Mouse (Mus musculus) CD8-positive naive resting alpha-beta T cell, adult 57 days (primary cell): ENCODE data around the gene Hist1h4j. TPM values are rescaled to one million over a fixed set of nuclear protein-coding genes. Genes with fewer than 3 reads are reported as not detected.

Experiments
- total RNA-seq: library from RNA; stranded (reverse); gene quantifications from one replicate; pipeline ENCODE4 v1.2.4, GENCODE M21; 2023

Gene Hist1h4j
- total RNA-seq: 10.9 TPM

DNA sequence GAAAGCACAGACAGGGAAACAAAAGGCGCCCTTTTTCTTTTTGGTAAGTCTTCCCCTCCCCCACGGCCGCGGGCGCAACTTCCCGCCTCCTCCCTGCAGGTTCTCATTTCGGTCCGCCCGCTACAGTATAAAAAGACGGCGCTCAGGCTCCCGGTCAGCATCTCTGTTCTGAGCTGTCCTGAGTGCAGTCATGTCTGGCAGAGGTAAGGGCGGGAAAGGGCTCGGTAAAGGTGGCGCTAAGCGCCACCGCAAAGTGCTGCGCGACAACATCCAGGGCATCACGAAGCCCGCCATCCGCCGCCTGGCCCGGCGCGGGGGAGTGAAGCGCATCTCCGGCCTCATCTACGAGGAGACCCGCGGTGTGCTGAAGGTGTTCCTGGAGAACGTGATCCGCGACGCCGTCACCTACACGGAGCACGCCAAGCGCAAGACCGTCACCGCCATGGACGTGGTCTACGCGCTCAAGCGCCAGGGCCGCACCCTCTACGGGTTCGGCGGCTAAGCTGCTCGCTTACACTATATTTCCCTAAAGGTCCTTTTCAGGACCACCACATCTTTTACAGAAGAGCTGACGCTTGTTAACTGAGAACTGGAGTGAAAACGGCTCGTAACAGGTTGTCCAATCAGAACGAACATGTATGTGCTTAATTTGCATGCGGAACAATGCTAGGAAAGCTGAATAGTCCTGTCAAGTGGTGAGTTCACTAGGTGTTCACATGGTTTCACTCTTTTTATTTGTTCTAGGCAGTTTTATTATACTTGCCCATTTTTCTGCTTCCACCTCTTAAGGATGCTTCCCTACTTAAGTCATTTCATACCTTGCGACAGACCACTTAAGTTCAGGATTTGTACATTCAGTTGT lies at the start of gene Hist1h4j:
Hist1h4j (plus strand) TSS at position 159 of the 862 bp plus-strand sequence.

DNA sequence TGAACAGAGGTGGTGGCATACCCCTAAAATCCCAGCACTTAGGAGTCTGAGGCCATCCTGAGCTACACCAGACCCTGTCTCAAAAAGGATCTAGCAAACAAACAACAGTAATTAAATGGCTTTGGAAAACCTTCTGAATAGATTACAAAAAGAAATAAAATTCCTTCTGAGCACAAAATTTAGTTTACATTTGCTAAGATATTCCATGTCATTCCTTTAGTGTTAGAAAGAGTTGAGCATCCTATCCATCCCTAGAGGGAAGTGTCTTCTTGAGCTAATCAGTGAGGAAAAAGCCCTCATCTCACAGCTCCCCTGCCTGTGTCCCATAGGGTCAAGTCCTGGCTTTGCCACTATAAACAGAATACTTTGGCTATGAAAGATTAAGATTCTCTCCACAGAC lies 37.1 kb upstream of the Hist1h4j start, which contains the start of gene Olfr1359:
Olfr1359 (plus strand) TSS at position 301 of the 400 bp plus-strand sequence.

DNA sequence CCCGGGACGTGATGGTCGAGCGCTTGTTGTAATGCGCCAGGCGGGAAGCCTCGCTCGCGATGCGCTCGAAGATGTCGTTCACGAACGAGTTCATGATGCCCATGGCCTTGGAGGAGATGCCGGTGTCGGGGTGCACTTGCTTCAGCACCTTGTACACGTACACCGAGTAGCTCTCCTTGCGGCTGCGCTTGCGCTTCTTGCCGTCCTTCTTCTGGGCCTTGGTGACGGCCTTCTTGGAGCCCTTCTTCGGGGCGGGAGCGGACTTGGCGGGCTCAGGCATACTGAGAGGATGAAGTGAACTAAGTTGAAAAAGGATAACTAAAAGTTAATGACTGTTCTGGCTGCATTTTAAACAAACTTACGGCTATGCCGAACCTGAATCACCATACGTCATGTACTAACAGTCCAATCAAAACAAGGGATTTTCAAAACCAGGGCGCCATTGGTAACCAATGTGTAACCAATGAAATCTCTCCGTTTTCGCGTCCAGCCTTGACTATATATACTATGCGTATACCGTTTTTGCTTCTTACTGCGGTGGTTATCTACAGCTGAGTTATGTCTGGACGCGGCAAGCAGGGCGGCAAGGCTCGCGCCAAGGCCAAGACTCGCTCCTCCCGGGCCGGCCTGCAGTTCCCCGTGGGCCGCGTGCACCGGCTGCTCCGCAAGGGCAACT lies 18.9 kb upstream of the Hist1h4j start, which contains the start of the genes Hist1h2bl and Hist1h2ai:
Hist1h2bl (minus strand) TSS at position 280 of the 676 bp plus-strand sequence.
Hist1h2ai (plus strand) TSS at position 559 of the 676 bp plus-strand sequence.

DNA sequence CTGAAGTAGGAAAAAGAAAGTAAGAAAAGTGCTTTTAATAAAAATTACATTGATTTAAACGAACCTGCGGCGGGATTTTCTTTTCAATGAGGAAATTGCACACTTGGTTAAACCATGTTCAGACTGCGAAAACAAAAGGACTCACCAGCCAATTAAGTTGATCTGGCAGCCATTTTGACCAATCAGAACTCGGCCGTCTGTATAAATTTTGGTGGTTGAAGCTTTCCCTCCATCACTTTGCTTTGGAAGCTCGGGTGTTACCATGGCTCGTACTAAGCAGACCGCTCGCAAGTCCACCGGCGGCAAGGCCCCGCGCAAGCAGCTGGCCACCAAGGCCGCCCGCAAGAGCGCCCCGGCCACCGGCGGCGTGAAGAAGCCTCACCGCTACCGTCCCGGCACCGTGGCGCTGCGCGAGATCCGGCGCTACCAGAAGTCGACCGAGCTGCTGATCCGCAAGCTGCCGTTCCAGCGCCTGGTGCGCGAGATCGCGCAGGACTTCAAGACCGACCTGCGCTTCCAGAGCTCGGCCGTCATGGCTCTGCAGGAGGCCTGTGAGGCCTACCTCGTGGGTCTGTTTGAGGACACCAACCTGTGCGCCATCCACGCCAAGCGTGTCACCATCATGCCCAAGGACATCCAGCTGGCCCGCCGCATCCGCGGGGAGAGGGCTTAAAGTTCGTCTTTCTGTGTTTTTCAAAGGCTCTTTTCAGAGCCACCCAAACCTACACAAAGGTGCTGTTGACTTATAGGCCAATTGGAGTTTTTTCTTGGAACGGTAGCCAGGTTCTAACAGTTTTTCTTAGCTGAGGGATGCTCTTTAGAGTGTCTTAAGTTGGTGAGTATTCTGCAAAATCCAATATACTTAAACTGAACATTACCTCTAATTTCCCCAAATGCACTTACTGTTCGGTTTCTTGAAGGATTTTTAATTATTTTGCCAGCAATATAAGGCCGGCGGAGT lies 17.2 kb upstream of the Hist1h4j start, which contains the start of gene Hist1h3h:
Hist1h3h (plus strand) TSS at position 263 of the 961 bp plus-strand sequence.

DNA sequence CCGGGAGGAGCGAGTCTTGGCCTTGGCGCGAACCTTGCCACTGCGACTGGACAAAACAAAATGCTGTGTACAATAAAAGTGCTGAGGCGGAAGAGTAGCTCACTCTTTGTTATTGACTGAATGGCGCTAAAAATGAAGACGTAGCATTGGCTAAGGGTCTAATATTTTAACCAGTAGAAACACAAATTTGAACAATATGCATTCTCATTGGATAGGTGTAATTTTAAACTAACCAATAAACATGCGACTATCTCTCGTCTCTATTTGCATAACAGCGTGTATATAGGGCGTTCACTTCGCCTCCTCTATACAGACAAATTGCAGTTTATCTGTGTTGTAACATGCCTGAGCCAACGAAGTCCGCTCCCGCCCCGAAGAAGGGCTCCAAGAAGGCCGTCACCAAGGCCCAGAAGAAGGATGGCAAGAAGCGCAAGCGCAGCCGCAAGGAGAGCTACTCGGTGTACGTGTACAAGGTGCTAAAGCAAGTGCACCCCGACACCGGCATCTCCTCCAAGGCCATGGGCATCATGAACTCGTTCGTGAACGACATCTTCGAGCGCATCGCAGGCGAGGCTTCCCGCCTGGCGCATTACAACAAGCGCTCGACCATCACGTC lies 13.0 kb upstream of the Hist1h4j start, which contains the start of gene Hist1h2bm:
Hist1h2bm (plus strand) TSS at position 288 of the 616 bp plus-strand sequence.

DNA sequence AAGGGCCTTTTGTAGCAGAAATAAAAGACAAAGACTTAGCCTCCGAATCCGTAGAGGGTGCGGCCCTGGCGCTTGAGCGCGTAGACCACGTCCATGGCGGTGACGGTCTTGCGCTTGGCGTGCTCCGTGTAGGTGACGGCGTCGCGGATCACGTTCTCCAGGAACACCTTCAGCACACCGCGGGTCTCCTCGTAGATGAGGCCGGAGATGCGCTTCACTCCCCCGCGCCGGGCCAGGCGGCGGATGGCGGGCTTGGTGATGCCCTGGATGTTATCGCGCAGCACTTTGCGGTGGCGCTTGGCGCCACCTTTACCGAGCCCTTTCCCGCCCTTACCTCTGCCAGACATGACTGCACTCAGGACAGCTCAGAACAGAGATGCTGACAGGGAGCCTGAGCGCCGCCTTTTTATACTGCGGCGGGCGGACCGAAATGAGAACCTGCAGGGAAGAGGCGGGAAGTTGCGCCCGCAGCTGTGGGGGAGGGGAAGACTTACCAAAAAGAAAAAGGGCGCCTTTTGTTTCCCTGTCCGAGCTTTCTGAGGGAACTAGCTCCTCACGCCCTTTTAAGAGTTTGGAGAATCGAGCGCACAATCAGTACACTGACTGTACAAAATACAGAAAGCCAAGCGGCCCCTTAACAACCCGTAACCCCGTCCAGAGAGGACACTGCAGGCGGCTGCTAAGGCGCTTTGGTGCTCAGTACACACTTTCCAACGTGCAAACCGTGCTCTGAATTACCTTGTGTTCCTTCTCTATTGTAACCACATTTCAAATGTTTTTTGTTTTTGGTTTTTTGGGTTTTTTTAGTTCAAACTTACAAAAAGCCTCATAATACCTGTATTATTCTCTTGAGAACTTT lies 15.5 kb downstream of the Hist1h4j start, which contains the start of gene Hist1h4k:
Hist1h4k (minus strand) TSS at position 347 of the 859 bp plus-strand sequence.

DNA sequence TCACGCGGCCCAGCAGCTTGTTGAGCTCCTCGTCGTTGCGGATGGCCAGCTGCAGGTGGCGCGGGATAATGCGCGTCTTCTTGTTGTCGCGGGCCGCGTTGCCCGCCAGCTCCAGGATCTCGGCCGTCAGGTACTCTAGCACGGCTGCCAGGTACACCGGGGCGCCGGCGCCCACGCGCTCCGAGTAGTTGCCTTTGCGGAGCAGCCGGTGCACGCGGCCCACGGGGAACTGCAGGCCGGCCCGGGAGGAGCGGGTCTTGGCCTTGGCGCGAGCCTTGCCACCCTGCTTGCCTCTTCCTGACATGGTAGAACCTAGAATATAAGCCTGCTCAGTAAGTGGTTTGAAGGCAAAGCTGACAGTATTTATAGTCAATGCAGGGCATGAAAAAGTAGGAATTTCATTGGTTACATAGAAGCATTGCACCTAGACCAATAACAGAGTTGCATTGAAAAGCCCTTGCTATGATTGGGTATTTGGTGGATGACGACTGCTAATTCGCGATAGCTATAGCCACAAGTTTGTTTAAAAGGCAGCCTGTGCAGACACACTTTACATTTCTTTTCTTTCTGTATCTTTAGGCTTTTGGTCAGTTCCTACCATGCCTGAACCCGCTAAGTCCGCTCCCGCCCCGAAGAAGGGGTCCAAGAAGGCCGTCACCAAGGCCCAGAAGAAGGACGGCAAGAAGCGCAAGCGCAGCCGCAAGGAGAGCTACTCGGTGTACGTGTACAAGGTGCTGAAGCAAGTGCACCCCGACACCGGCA lies 18.8 kb downstream of the Hist1h4j start, which contains the start of the genes Hist1h2ak and Hist1h2bn:
Hist1h2ak (minus strand) TSS at position 304 of the 762 bp plus-strand sequence.
Hist1h2bn (plus strand) TSS at position 600 of the 762 bp plus-strand sequence.

DNA sequence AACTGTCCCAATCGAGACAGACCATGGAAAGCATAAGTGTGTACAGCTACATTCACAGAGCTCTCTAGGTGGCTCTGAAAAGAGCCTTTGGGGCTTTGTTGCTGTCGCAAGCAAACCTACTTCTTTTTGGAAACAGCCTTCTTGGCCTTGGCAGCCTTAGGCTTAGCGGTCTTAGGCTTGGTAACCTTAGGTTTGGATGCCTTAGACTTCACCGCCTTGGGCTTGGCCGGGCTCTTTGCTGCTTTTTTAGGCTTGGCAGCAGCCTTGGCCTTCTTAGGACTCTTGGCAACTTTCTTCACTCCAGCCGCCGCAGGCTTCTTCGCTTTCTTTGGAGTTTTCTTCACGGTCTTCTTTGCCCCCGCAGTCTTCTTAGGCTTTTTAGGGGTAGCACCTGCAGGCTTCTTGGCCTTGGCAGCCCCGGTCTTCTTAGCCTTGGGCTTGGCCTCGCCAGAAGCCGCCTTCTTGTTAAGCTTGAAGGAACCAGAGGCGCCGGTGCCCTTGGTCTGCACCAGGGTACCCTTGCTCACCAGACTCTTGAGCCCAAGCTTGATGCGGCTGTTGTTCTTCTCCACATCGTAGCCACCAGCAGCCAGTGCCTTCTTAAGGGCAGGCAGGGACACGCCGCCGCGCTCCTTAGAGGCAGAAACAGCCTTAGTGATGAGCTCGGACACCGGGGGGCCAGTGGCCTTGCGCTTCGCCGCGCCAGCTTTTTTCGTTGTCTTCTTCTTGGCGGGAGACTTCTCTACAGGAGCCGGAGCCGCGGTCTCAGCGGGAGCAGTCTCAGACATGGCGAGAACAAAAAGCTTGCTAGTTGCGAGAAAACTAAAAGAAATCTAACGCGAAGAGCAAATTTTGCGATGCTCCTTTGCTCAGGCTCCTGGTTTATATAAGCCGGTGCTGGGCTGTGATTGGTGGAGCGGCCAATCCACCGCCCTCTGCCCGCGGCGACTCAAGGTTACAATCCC lies 45.2 kb downstream of the Hist1h4j start, which contains the start of gene Hist1h1b:
Hist1h1b (minus strand) TSS at position 859 of the 965 bp plus-strand sequence.

DNA sequence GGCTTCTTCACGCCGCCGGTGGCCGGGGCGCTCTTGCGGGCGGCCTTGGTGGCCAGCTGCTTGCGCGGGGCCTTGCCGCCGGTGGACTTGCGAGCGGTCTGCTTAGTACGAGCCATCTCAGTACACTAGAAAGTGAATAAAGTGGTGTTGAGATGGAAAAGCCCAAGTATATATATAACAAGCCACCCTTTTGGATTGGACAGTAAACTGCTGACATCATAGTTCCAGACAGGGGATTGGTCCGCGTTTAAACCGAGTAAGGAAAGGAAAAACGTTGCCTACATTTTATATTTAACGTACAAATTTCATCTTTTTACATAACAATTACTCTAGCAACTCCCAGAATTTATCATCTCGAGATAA lies 48.4 kb downstream of the Hist1h4j start, which contains the start of gene Hist1h3i:
Hist1h3i (minus strand) TSS at position 116 of the 363 bp plus-strand sequence.

Other genes starting within 250 kb of the Hist1h4j start
- 5.6 TPM for gene AK157302, start 239.8 kb upstream of the Hist1h4j start, total RNA-seq
- gene Gm11273, start 233.6 kb upstream of the Hist1h4j start, total RNA-seq: 14.0 TPM
- 11.5 TPM for gene Zkscan8, start 203.9 kb upstream of the Hist1h4j start, total RNA-seq
- not detected for gene Olfr1366, start 192.3 kb upstream of the Hist1h4j start, total RNA-seq
- not detected for gene Olfr1535, start 175.2 kb upstream of the Hist1h4j start, total RNA-seq
- not detected for gene Olfr1364, start 153.3 kb upstream of the Hist1h4j start, total RNA-seq
- gene Olfr1362, start 121.0 kb upstream of the Hist1h4j start, total RNA-seq: not detected
- not detected for gene Olfr11, start 92.5 kb upstream of the Hist1h4j start, total RNA-seq
- not detected for gene Olfr1361, start 71.7 kb upstream of the Hist1h4j start, total RNA-seq
- gene Olfr1360, start 57.7 kb upstream of the Hist1h4j start, total RNA-seq: not detected
- gene Olfr1359, start 37.0 kb upstream of the Hist1h4j start, total RNA-seq: not detected
- 29.9 TPM for gene Hist1h2bl, start 18.9 kb upstream of the Hist1h4j start, total RNA-seq
- 37.0 TPM for gene Hist1h2ai, start 18.6 kb upstream of the Hist1h4j start, total RNA-seq
- 46.7 TPM for gene Hist1h3h, start 17.4 kb upstream of the Hist1h4j start, total RNA-seq
- gene Hist1h2bm, start 13.0 kb upstream of the Hist1h4j start, total RNA-seq: 4.5 TPM
- gene Hist1h4k, start 15.4 kb downstream of the Hist1h4j start, total RNA-seq: 328 TPM
- 31.4 TPM for gene Hist1h2ak, start 18.8 kb downstream of the Hist1h4j start, total RNA-seq
- gene Hist1h2bn, start 19.1 kb downstream of the Hist1h4j start, total RNA-seq: 80.0 TPM
- gene Hist1h1b, start 45.6 kb downstream of the Hist1h4j start, total RNA-seq: 8.9 TPM
- 144 TPM for gene Hist1h3i, start 48.3 kb downstream of the Hist1h4j start, total RNA-seq
- gene Hist1h2an, start 52.2 kb downstream of the Hist1h4j start, total RNA-seq: 10.1 TPM
- 16.9 TPM for gene Hist1h2bp, start 52.4 kb downstream of the Hist1h4j start, total RNA-seq
- 74.5 TPM for gene Hist1h2bq, start 75.1 kb downstream of the Hist1h4j start, total RNA-seq
- gene Hist1h2ao, start 75.4 kb downstream of the Hist1h4j start, total RNA-seq: 58.9 TPM
- 281 TPM for gene Hist1h4m, start 76.7 kb downstream of the Hist1h4j start, total RNA-seq
- 118 TPM for gene Hist1h4n, start 97.1 kb downstream of the Hist1h4j start, total RNA-seq
- 61.6 TPM for gene Hist1h2ap, start 98.4 kb downstream of the Hist1h4j start, total RNA-seq
- gene Hist1h2br, start 98.7 kb downstream of the Hist1h4j start, total RNA-seq: 74.1 TPM
- 0.67 TPM for gene Zfp184, start 210.0 kb downstream of the Hist1h4j start, total RNA-seq
- gene Pom121l2, start 246.1 kb downstream of the Hist1h4j start, total RNA-seq: not detected